ENCODE assay signal across 38 mouse cellular contexts in the genomic region with DNA sequence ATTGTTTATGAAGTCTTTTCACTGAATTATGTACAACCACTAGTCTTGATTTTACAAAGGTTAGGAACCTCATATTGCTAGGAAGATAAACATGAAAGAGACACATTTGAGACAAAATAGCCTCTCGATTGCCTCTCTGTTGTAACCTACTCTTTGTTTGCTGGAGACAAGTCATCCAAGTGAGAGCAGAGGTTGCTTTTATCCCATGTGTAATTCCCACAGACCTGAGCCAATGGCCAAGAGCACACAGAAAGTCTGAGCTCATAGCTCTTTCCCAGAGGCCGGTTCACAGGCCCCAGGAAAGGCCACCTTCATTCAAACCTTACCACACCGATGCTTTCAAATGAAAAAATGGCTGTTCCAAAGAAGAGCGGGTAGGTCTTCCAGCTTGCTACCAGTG. TPM values are rescaled to one million over a fixed set of nuclear protein-coding genes. Genes with fewer than 3 reads are reported as not detected.
"Had no signal": no experiment of that assay in that cellular context is flagged by ENCODE, and none has a peak within 500 bp of the region (broad histone marks: within the 10 kb centered on the region; RNA-seq: fewer than 3 reads in every experiment).

No protein-coding gene starts in this region.

- H3K27me3 ChIP-seq: hindbrain, embryonic 15.5 days; kidney, embryonic 15.5 days; limb, embryonic 12.5 days had no signal

- H3K27ac ChIP-seq: heart, adult 2 months; heart, embryonic 13.5 days; heart, embryonic 15.5 days; hindbrain, embryonic 13.5 days; hindbrain, embryonic 15.5 days; hindbrain, postnatal 0 days; kidney, embryonic 15.5 days; kidney, postnatal 0 days; left cerebral cortex, adult 2 months; limb, embryonic 10.5 days; limb, embryonic 12.5 days; liver, embryonic 14.5 days had no signal

- H3K4me2 ChIP-seq: heart, embryonic 11.5 days; heart, embryonic 13.5 days; heart, embryonic 15.5 days; hindbrain, embryonic 13.5 days; hindbrain, embryonic 15.5 days; kidney, embryonic 15.5 days; limb, embryonic 12.5 days had no signal

- H3K4me3 ChIP-seq: heart, adult 2 months; heart, embryonic 13.5 days; heart, embryonic 15.5 days; hindbrain, embryonic 13.5 days; hindbrain, embryonic 15.5 days; kidney, embryonic 15.5 days; left cerebral cortex, adult 2 months; limb, embryonic 10.5 days; limb, embryonic 12.5 days had no signal

- ATAC-seq: hindbrain, postnatal 0 days; intestine, embryonic 16.5 days had no signal

- H3K9me3 ChIP-seq: heart, embryonic 13.5 days; heart, embryonic 15.5 days; hindbrain, embryonic 13.5 days; hindbrain, embryonic 15.5 days; kidney, embryonic 15.5 days; limb, embryonic 10.5 days; limb, embryonic 12.5 days had no signal

- H3K9ac ChIP-seq: heart, embryonic 13.5 days; heart, embryonic 15.5 days; hindbrain, embryonic 13.5 days; hindbrain, embryonic 15.5 days; kidney, embryonic 15.5 days; limb, embryonic 12.5 days; liver, embryonic 14.5 days had no signal

- H3K4me1 ChIP-seq: heart, embryonic 13.5 days; heart, embryonic 15.5 days; hindbrain, embryonic 13.5 days; hindbrain, embryonic 15.5 days; kidney, embryonic 15.5 days; limb, embryonic 10.5 days; limb, embryonic 12.5 days had no signal

- H3K36me3 ChIP-seq: heart, embryonic 13.5 days; heart, embryonic 15.5 days; hindbrain, embryonic 13.5 days; hindbrain, embryonic 15.5 days; kidney, embryonic 15.5 days; limb, embryonic 10.5 days; limb, embryonic 12.5 days had no signal

- DNase-seq: gastrocnemius, postnatal 14 days; gastrocnemius, postnatal 36 days; heart, adult 11 months; heart, adult 2 months; heart, postnatal 14 days; heart, postnatal 36 days; kidney, adult 11 months; kidney, adult 2 months; kidney, adult 9 months; kidney, postnatal 14 days; kidney, postnatal 36 days; layer of hippocampus, adult 9-11 months; lung, adult 18-20 months had no signal

RNA-seq across cellular contexts. Expression of gene Slc36a2, which starts 16.4 kb away (rescaled TPM):
- total RNA-seq: hematopoietic stem cell, adult 5-6 weeks had no signal

RNA-seq across cellular contexts. Expression of gene Slc36a3, which starts 17.0 kb away (rescaled TPM):
- total RNA-seq: gastrocnemius, adult 18-20 months; gastrocnemius, adult 8-10 months; gastrocnemius, postnatal 14 days; gastrocnemius, postnatal 36 days; heart, adult 2 months; heart, postnatal 14 days; heart, postnatal 36 days; hematopoietic stem cell, adult 5-6 weeks; hindbrain, postnatal 0 days; layer of hippocampus, adult 18-20 months; layer of hippocampus, adult 8-10 months; layer of hippocampus, postnatal 25 days; left cerebral cortex, adult 2 months; left cerebral cortex, postnatal 14 days; left cerebral cortex, postnatal 36 days had no signal
- polyA plus RNA-seq: heart, adult 2 months; heart, embryonic 11.5 days; heart, embryonic 13.5 days; heart, embryonic 15.5 days; heart, postnatal 0 days; hindbrain, embryonic 11.5 days; hindbrain, embryonic 13.5 days; hindbrain, embryonic 15.5 days; hindbrain, postnatal 0 days; intestine, embryonic 14.5 days; intestine, embryonic 16.5 days; kidney, embryonic 15.5 days; kidney, postnatal 0 days; limb, embryonic 10.5 days; limb, embryonic 12.5 days; limb, embryonic 14.5 days; liver, embryonic 14.5 days had no signal
